10 mouse cellular contexts compared by ENCODE assay signal in the genomic region with DNA sequence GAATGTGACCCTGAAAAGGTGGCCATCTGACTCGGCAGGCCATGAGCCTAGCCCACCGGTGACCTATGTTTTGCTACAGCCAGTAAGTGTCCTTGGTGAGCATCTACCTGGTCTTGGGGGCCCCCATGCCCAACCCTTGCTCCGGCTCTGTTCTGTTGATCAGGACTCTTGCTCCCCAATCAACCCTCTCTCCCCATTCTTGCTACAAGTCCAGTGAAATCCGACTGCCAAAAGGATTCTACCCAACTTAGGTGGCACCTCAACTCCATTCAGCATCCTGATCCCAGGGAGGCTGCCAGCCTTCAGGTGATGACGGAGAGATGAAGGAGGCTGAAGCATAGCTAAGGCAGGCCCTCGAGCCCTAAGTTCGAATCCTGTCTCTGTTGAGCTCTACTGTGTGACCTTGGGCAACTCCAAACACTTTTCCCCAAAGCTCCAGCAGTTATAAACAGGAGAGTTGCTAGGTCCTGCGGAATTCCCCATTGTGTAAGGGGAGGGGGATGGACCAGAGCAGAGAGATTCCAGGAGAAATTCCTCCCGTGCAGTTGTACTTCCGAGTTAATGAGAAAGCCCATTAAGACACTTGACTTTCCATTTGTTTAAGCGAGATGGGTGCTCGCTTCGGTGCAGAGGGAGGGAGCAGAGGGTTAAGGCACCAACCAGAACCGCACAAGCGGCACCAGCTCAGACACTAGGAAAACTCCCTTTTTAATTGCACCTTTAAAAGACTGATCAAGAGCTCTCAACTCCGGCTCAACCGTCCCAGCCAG. TPM values are rescaled to one million over a fixed set of nuclear protein-coding genes. Genes with fewer than 3 reads are reported as not detected.
DNase-seq lines count a peak whose midpoint lies in the region; ATAC-seq and TF ChIP-seq lines count a peak whose summit lies in the region.
"Had no signal": no experiment of that assay in that cellular context is flagged by ENCODE, and none has a peak within 500 bp of the region (broad histone marks: within the 10 kb centered on the region; RNA-seq: fewer than 3 reads in every experiment).

No protein-coding gene starts in this region.

- peak overlapping the region; percentile 90 for H3K4me2 ChIP-seq in kidney, postnatal 0 days (ENCODE audit: low read length)
- H3K4me2 ChIP-seq in forebrain, postnatal 0 days (ENCODE audit: low read depth): peak overlapping the region; percentile 13
- H3K4me2 ChIP-seq in midbrain, embryonic 14.5 days (ENCODE audit: low read length): peak overlapping the region; percentile 96

- no peak overlapping the region for H3K27ac ChIP-seq in kidney, postnatal 0 days
- H3K27ac ChIP-seq in forebrain, postnatal 0 days (ENCODE audit: low read depth, low read length): no peak overlapping the region
- no peak overlapping the region for H3K27ac ChIP-seq in midbrain, embryonic 14.5 days (replicated peaks; ENCODE audit: low read depth, low read length)
- H3K27ac ChIP-seq: macrophage had no signal

- DNase-seq in kidney, postnatal 0 days (ENCODE audit: low spot score): peak; percentile 56
- no peak for DNase-seq in kidney, adult 8-10 months
- DNase-seq in cerebellum, adult 9-11 months: peak; percentile 64
- DNase-seq in forebrain, postnatal 0 days: no peak
- DNase-seq in midbrain, embryonic 14.5 days: no peak
- no peak for DNase-seq in urinary bladder, postnatal 36 days (ENCODE audit: low spot score in 2 of 2)
- DNase-seq in adrenal gland, adult 8-10 months: no peak
- no peak for DNase-seq in layer of hippocampus, adult 9-11 months
- DNase-seq: kidney, postnatal 14 days had no signal

- TF ChIP-seq CTCF in kidney, postnatal 0 days (IDR thresholded peaks at IDR 0.05; ENCODE audit: low read depth): no peak
- TF ChIP-seq CTCF in forebrain, postnatal 0 days (IDR thresholded peaks at IDR 0.05; ENCODE audit: low read depth): no peak

- H3K9me3 ChIP-seq in kidney, postnatal 0 days (replicated peaks; ENCODE audit: low read length): no peaks in the 10 kb centered on the region
- H3K9me3 ChIP-seq in forebrain, postnatal 0 days (ENCODE audit: low read length): no peaks in the 10 kb centered on the region
- no peaks in the 10 kb centered on the region for H3K9me3 ChIP-seq in midbrain, embryonic 14.5 days (ENCODE audit: control insufficient read depth, low read length)

- H3K27me3 ChIP-seq in kidney, postnatal 0 days (ENCODE audit: insufficient read depth, low read length): no peaks in the 10 kb centered on the region
- H3K27me3 ChIP-seq in forebrain, postnatal 0 days (ENCODE audit: insufficient read depth, low read length): peaks cover 32% of the 10 kb centered on the region
- peaks cover 64% of the 10 kb centered on the region for H3K27me3 ChIP-seq in midbrain, embryonic 14.5 days (ENCODE audit: control insufficient read depth, insufficient read depth, low read length)

- 39% methylated on average over 17 of the region's 17 CpGs for WGBS in kidney, postnatal 0 days
- WGBS in forebrain, postnatal 0 days: 50% methylated on average over 17 of the region's 17 CpGs
- 45% methylated on average over 17 of the region's 17 CpGs for WGBS in midbrain, embryonic 14.5 days

- no peak overlapping the region for H3K9ac ChIP-seq in kidney, postnatal 0 days (ENCODE audit: low read depth, low read length)
- no peak overlapping the region for H3K9ac ChIP-seq in forebrain, postnatal 0 days
- no peak overlapping the region for H3K9ac ChIP-seq in midbrain, embryonic 14.5 days (replicated peaks; ENCODE audit: low read length)

- H3K4me1 ChIP-seq in kidney, postnatal 0 days (replicated peaks; ENCODE audit: insufficient read depth, low read length): peaks cover 61% of the 10 kb centered on the region
- H3K4me1 ChIP-seq in forebrain, postnatal 0 days (ENCODE audit: insufficient read depth): 0 out of 2 replicates have a peak, but pooled peaks cover 19% of the 10 kb centered on the region
- H3K4me1 ChIP-seq in midbrain, embryonic 14.5 days (ENCODE audit: control insufficient read depth, insufficient read depth, low read length): peaks cover 39% of the 10 kb centered on the region

- H3K4me3 ChIP-seq in kidney, postnatal 0 days (replicated peaks; ENCODE audit: low read depth, low read length): peak overlapping the region; percentile 78; the same call in 1 of the 2 replicates
- H3K4me3 ChIP-seq in forebrain, postnatal 0 days (ENCODE audit: low read depth, low read length): no peak overlapping the region
- H3K4me3 ChIP-seq in midbrain, embryonic 14.5 days (replicated peaks; ENCODE audit: low read depth, low read length): 0 out of 2 replicates have a peak overlapping the region, but pooled peaks have one; percentile 3

- no peaks in the 10 kb centered on the region for H3K36me3 ChIP-seq in kidney, postnatal 0 days (ENCODE audit: insufficient read depth, low read length)
- no peaks in the 10 kb centered on the region for H3K36me3 ChIP-seq in forebrain, postnatal 0 days (ENCODE audit: insufficient read depth)
- no peaks in the 10 kb centered on the region for H3K36me3 ChIP-seq in midbrain, embryonic 14.5 days (ENCODE audit: control insufficient read depth, insufficient read depth, low read length)

- no peak for ATAC-seq in kidney, postnatal 0 days (replicated peaks; ENCODE audit: low FRiP score, low read depth)
- no peak for ATAC-seq in forebrain, postnatal 0 days
- no peak for ATAC-seq in midbrain, embryonic 14.5 days (ENCODE audit: low FRiP score, low TSS enrichment)

RNA-seq across cellular contexts. Expression of a gene that starts 3.3 kb away (rescaled TPM):
- 7.8 TPM in 2 replicates for polyA plus RNA-seq in kidney, postnatal 0 days (2015; fragmentation: Nextera tagmentation; extraction: Ambion mirVana)
- 8.5 and 15.9 TPM in 2 replicates for total RNA-seq in forebrain, postnatal 0 days (2014; rRNA removed)
- 1.1 and 1.6 TPM in 2 replicates for polyA plus RNA-seq in forebrain, postnatal 0 days (2015; fragmentation: Nextera tagmentation; extraction: Ambion mirVana)
- polyA plus RNA-seq in midbrain, embryonic 14.5 days (2014; fragmentation: Nextera tagmentation; extraction: Ambion mirVana): 2.4 and 2.8 TPM in 2 replicates
- total RNA-seq in adrenal gland, adult 8-10 months (2022): 1 to 10 TPM; 3.9 to 7.9 (median 6.1) TPM

Comparison
In these comparisons a context has a peak if more than half of its experiments do, and no peak if none do; other contexts are left out.
1. DNase-seq: peak in kidney, postnatal 0 days (single experiment) and cerebellum, adult 9-11 months (single experiment); none in kidney, adult 8-10 months (0 of 2), forebrain, postnatal 0 days (single experiment), midbrain, embryonic 14.5 days (single experiment), urinary bladder, postnatal 36 days (0 of 2), adrenal gland, adult 8-10 months (single experiment) and layer of hippocampus, adult 9-11 months (single experiment).
2. H3K4me2 ChIP-seq: peak in every context shown above with its lines; median percentile 96 in midbrain, embryonic 14.5 days; 90 in kidney, postnatal 0 days; 13 in forebrain, postnatal 0 days.